Mouse (Mus musculus): ENCODE data around the gene Mthfs. TPM values are rescaled to one million over a fixed set of nuclear protein-coding genes. Genes with fewer than 3 reads are reported as not detected.
A peak's percentile ranks its signal among the peaks of the same experiment; 100 is the strongest.
"Not testable (repeated sequence)": the region's sequence is repeated elsewhere in the genome, so short reads cannot be mapped to it uniquely, and the experiment has no call there.

Gene Mthfs
- polyA plus RNA-seq, 1 experiment from 2014 or later: 17.5 TPM

- H3K4me3 ChIP-seq (ENCODE audit: low read depth, low read length); H3K4me2 ChIP-seq (ENCODE audit: low read depth, severe bottlenecking); H3K9ac ChIP-seq (ENCODE audit: low read length); H3K4me1 ChIP-seq (ENCODE audit: control insufficient read depth, insufficient read depth, low read length); H3K27me3 ChIP-seq (ENCODE audit: control insufficient read depth, insufficient read depth, low read length); H3K27ac ChIP-seq (replicated peaks; ENCODE audit: low read depth, low read length); H3K9me3 ChIP-seq (ENCODE audit: control insufficient read depth, low read length); ATAC-seq (ENCODE audit: insufficient number of reproducible peaks, low FRiP score, low TSS enrichment, low read depth); DNase-seq (ENCODE audit: low spot score); H3K36me3 ChIP-seq (ENCODE audit: control insufficient read depth, insufficient read depth, low read length): not testable (repeated sequence)
Measured at GRCm38 (mm10) chr9:89202256-89202655, 8.2 kb upstream of the Mthfs start.

- not testable (repeated sequence) for H3K36me3 ChIP-seq (ENCODE audit: control insufficient read depth, insufficient read depth, low read length); H3K4me3 ChIP-seq (ENCODE audit: low read depth, low read length); ATAC-seq (ENCODE audit: insufficient number of reproducible peaks, low FRiP score, low TSS enrichment, low read depth); H3K27me3 ChIP-seq (ENCODE audit: control insufficient read depth, insufficient read depth, low read length); H3K9me3 ChIP-seq (ENCODE audit: control insufficient read depth, low read length); H3K4me2 ChIP-seq (ENCODE audit: low read depth, severe bottlenecking); H3K27ac ChIP-seq (replicated peaks; ENCODE audit: low read depth, low read length); H3K9ac ChIP-seq (ENCODE audit: low read length); DNase-seq (ENCODE audit: low spot score); H3K4me1 ChIP-seq (ENCODE audit: control insufficient read depth, insufficient read depth, low read length)
- 86% methylated on average over 1 of the region's 1 CpGs for WGBS
Measured at GRCm38 (mm10) chr9:89208939-89209338, 1.5 kb upstream of the Mthfs start.

GRCm38 (mm10) chr9:89211065-89211858 is 786 bp downstream of the Mthfs start:
- H3K4me1 ChIP-seq (ENCODE audit: control insufficient read depth, insufficient read depth, low read length); H3K27ac ChIP-seq (replicated peaks; ENCODE audit: low read depth, low read length); H3K27me3 ChIP-seq (ENCODE audit: control insufficient read depth, insufficient read depth, low read length); H3K9ac ChIP-seq (ENCODE audit: low read length); H3K9me3 ChIP-seq (ENCODE audit: control insufficient read depth, low read length); H3K4me3 ChIP-seq (ENCODE audit: low read depth, low read length); DNase-seq (ENCODE audit: low spot score); H3K36me3 ChIP-seq (ENCODE audit: control insufficient read depth, insufficient read depth, low read length): not testable (repeated sequence)
- 8% methylated on average over 6 of the region's 44 CpGs for whole genome bisulfite sequencing
- ATAC-seq (ENCODE audit: insufficient number of reproducible peaks, low FRiP score, low TSS enrichment, low read depth): peak; percentile 97
- peak overlapping the region; percentile 10; the same call in 1 of the 2 replicates for H3K4me2 ChIP-seq (ENCODE audit: low read depth, severe bottlenecking)

- not testable (repeated sequence) for H3K9me3 ChIP-seq (ENCODE audit: control insufficient read depth, low read length)
Measured at GRCm38 (mm10) chr9:89212428-89212827, 2.0 kb downstream of the Mthfs start.

GRCm38 (mm10) chr9:89218174-89218573 is 7.7 kb downstream of the Mthfs start:
- not testable (repeated sequence) for H3K4me3 ChIP-seq (ENCODE audit: low read depth, low read length); H3K9ac ChIP-seq (ENCODE audit: low read length); DNase-seq (ENCODE audit: low spot score); H3K4me2 ChIP-seq (ENCODE audit: low read depth, severe bottlenecking); ATAC-seq (ENCODE audit: insufficient number of reproducible peaks, low FRiP score, low TSS enrichment, low read depth); H3K4me1 ChIP-seq (ENCODE audit: control insufficient read depth, insufficient read depth, low read length); H3K27ac ChIP-seq (replicated peaks; ENCODE audit: low read depth, low read length); H3K36me3 ChIP-seq (ENCODE audit: control insufficient read depth, insufficient read depth, low read length); H3K9me3 ChIP-seq (ENCODE audit: control insufficient read depth, low read length); H3K27me3 ChIP-seq (ENCODE audit: control insufficient read depth, insufficient read depth, low read length)
- 91% methylated on average over 4 of the region's 4 CpGs for WGBS

More at GRCm38 (mm10) chr9:89212428-89212827, 2.0 kb downstream of the Mthfs start:
- DNase-seq (ENCODE audit: low spot score); H3K4me1 ChIP-seq (ENCODE audit: control insufficient read depth, insufficient read depth, low read length); H3K27ac ChIP-seq (replicated peaks; ENCODE audit: low read depth, low read length); H3K36me3 ChIP-seq (ENCODE audit: control insufficient read depth, insufficient read depth, low read length); ATAC-seq (ENCODE audit: insufficient number of reproducible peaks, low FRiP score, low TSS enrichment, low read depth); H3K9ac ChIP-seq (ENCODE audit: low read length); H3K27me3 ChIP-seq (ENCODE audit: control insufficient read depth, insufficient read depth, low read length); H3K4me3 ChIP-seq (ENCODE audit: low read depth, low read length); H3K4me2 ChIP-seq (ENCODE audit: low read depth, severe bottlenecking): not testable (repeated sequence)
- WGBS: 50% methylated on average over 1 of the region's 1 CpGs

- not testable (repeated sequence) for H3K27me3 ChIP-seq (ENCODE audit: control insufficient read depth, insufficient read depth, low read length); H3K36me3 ChIP-seq (ENCODE audit: control insufficient read depth, insufficient read depth, low read length); DNase-seq (ENCODE audit: low spot score); H3K4me2 ChIP-seq (ENCODE audit: low read depth, severe bottlenecking); H3K9ac ChIP-seq (ENCODE audit: low read length); H3K4me1 ChIP-seq (ENCODE audit: control insufficient read depth, insufficient read depth, low read length); ATAC-seq (ENCODE audit: insufficient number of reproducible peaks, low FRiP score, low TSS enrichment, low read depth); H3K9me3 ChIP-seq (ENCODE audit: control insufficient read depth, low read length); H3K4me3 ChIP-seq (ENCODE audit: low read depth, low read length); H3K27ac ChIP-seq (replicated peaks; ENCODE audit: low read depth, low read length)
- WGBS: 93% methylated on average over 3 of the region's 4 CpGs
Measured at GRCm38 (mm10) chr9:89219668-89220067, 9.2 kb downstream of the Mthfs start.

GRCm38 (mm10) chr9:89220704-89221287 is 10.3 kb downstream of the Mthfs start:
- H3K9ac ChIP-seq (ENCODE audit: low read length); H3K4me2 ChIP-seq (ENCODE audit: low read depth, severe bottlenecking); H3K27me3 ChIP-seq (ENCODE audit: control insufficient read depth, insufficient read depth, low read length); DNase-seq (ENCODE audit: low spot score); H3K27ac ChIP-seq (replicated peaks; ENCODE audit: low read depth, low read length); H3K36me3 ChIP-seq (ENCODE audit: control insufficient read depth, insufficient read depth, low read length); H3K9me3 ChIP-seq (ENCODE audit: control insufficient read depth, low read length); ATAC-seq (ENCODE audit: insufficient number of reproducible peaks, low FRiP score, low TSS enrichment, low read depth); H3K4me3 ChIP-seq (ENCODE audit: low read depth, low read length); H3K4me1 ChIP-seq (ENCODE audit: control insufficient read depth, insufficient read depth, low read length): not testable (repeated sequence)
- WGBS: 88% methylated on average over 6 of the region's 6 CpGs

- Histone ChIP-seq H3K9me3 (ENCODE audit: control insufficient read depth, low read length) (no peaks in the 10 kb centered on the region), H3K4me3 (ENCODE audit: low read depth, low read length) (no peak overlapping the region), H3K9ac (ENCODE audit: low read length) (no peak overlapping the region), H3K4me1 (ENCODE audit: control insufficient read depth, insufficient read depth, low read length) (no peaks in the 10 kb centered on the region), H3K27me3 (ENCODE audit: control insufficient read depth, insufficient read depth, low read length) (no peaks in the 10 kb centered on the region), H3K27ac (replicated peaks; ENCODE audit: low read depth, low read length) (no peak overlapping the region), H3K36me3 (ENCODE audit: control insufficient read depth, insufficient read depth, low read length) (no peaks in the 10 kb centered on the region), H3K4me2 (ENCODE audit: low read depth, severe bottlenecking) (no peak overlapping the region)
- 63% methylated on average over 4 of the region's 4 CpGs for WGBS
- ATAC-seq (ENCODE audit: insufficient number of reproducible peaks, low FRiP score, low TSS enrichment, low read depth) (no peak), DNase-seq (ENCODE audit: low spot score) (no peak)
Measured at GRCm38 (mm10) chr9:89226071-89226470, 15.6 kb downstream of the Mthfs start.

Data from limb, embryonic 11.5 days (tissue).